Mouse (Mus musculus) ES-Bruce4 (cell line): ENCODE measurements around the gene Vrk1.

ENCODE experiments used
- CTCF ChIP-seq: IDR thresholded peaks from one replicate; pipeline ENCODE4 v1.8.1; 2011; ENCODE audit warnings: low read depth, low read length
- POLR2A ChIP-seq: IDR thresholded peaks from one replicate; pipeline ENCODE4 v1.8.1; 2011; ENCODE audit warnings: low read length; ENCODE audit not compliant: insufficient read depth

DNA sequence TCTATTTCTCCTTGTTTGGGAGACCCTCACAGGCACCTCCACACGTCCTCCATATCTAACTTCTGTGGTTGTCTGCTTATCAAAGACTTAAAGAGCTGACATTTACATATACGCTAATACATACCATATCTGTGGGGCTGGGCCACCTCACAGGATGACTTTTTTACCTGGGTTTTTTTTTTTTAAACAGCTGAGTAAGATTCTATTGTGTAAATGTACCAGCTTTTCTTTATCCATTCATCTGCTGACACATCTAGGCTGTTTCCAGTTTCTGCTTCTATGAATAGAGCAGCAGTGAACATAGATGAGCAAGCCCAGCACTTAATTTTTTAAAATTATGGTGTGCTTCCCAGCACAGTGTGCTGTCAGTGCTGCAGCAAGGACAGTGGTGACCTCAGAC, 19.6 kb downstream of the Vrk1 start:
- TF ChIP-seq POLR2A = no peak
- TF ChIP-seq CTCF = no peak
